Mouse (Mus musculus) hindbrain, embryonic 13.5 days (tissue): Measurements from ENCODE around the gene Mprip. TPM values are rescaled to one million over a fixed set of nuclear protein-coding genes. Genes with fewer than 3 reads are reported as not detected.
A peak's percentile ranks its signal among the peaks of the same experiment; 100 is the strongest.

Source experiments
- ATAC-seq: fragments of 200-750 bp; cut with Nextera tagmentation; 2 replicates; pipeline ENCODE4 v1.8.0; 2017; ENCODE audit warnings: moderate TSS enrichment; ENCODE audit not compliant: low FRiP score
- H3K27ac ChIP-seq: fragments of 300-500 bp; sonication (generic); 2 replicates; pipeline ENCODE4 v1.5.1; 2015; ENCODE audit warnings: inconsistent platforms, mild to moderate bottlenecking, moderate library complexity
- H3K27me3 ChIP-seq: fragments of 300-500 bp; sonication (generic); 2 replicates; pipeline ENCODE4 v1.6.1; 2015; ENCODE audit warnings: mild to moderate bottlenecking, inconsistent platforms
- H3K36me3 ChIP-seq: fragments of 300-500 bp; sonication (generic); 2 replicates; pipeline ENCODE4 v1.6.1; 2015; ENCODE audit warnings: mild to moderate bottlenecking, inconsistent platforms
- H3K4me1 ChIP-seq: fragments of 300-500 bp; sonication (generic); replicated peaks from 2 replicates; pipeline ENCODE4 v1.6.1; 2015; ENCODE audit warnings: inconsistent platforms
- H3K4me2 ChIP-seq: fragments of 300-500 bp; sonication (generic); 2 replicates; pipeline ENCODE4 v1.6.1; 2015; ENCODE audit warnings: inconsistent platforms, mild to moderate bottlenecking, moderate library complexity
- H3K4me3 ChIP-seq: fragments of 300-500 bp; sonication (generic); 2 replicates; pipeline ENCODE4 v1.5.1; 2015; ENCODE audit warnings: mild to moderate bottlenecking, inconsistent platforms
- H3K9ac ChIP-seq: fragments of 300-500 bp; sonication (generic); 2 replicates; pipeline ENCODE4 v1.6.1; 2015; ENCODE audit warnings: mild to moderate bottlenecking, inconsistent platforms
- H3K9me3 ChIP-seq: fragments of 300-500 bp; sonication (generic); 2 replicates; pipeline ENCODE4 v1.6.1; 2016; ENCODE audit warnings: inconsistent platforms
- WGBS: fragments of 180-500 bp; shearing (Covaris S2); methylation state at CpG from one replicate; pipeline ENCODE4 v1.1.7; 2015; 5-methylcytosine and 5-hydroxymethylcytosine counted together
- polyA plus RNA-seq: library from polyadenylated mRNA; unstranded; fragments of >200 nt; fragmentation: Nextera tagmentation; extraction: Ambion mirVana; gene quantifications from 2 replicates; pipeline ENCODE4 v1.2.1, GENCODE M21; 2015

Gene Mprip
- polyA plus RNA-seq, 1 experiment from 2014 or later = 37.9 TPM

- Histone ChIP-seq H3K4me1 (no peaks in the 10 kb centered on the region), H3K36me3 (peaks cover 84% of the 10 kb centered on the region), H3K9ac (no peak overlapping the region), H3K9me3 (no peaks in the 10 kb centered on the region), H3K27ac (no peak overlapping the region), H3K4me2 (no peak overlapping the region), H3K27me3 (no peaks in the 10 kb centered on the region), H3K4me3 (no peak overlapping the region)
- 86% methylated on average over 13 of the region's 13 CpGs for WGBS
- no peak for ATAC-seq
Measured at GRCm38 (mm10) chr11:59775435-59776148, 114.5 kb downstream of the Mprip start.

GRCm38 (mm10) chr11:59777259-59777658, 116.2 kb downstream of the Mprip start:
- H3K4me1 ChIP-seq = no peaks in the 10 kb centered on the region
- H3K36me3 ChIP-seq = peaks cover 68% of the 10 kb centered on the region
- no peak overlapping the region for H3K4me3 ChIP-seq
- no peaks in the 10 kb centered on the region for H3K9me3 ChIP-seq
- no peak overlapping the region for H3K9ac ChIP-seq
- H3K4me2 ChIP-seq = no peak overlapping the region
- no peak overlapping the region for H3K27ac ChIP-seq
- ATAC-seq = no peak
- WGBS = 94% methylated on average over 5 of the region's 5 CpGs
- H3K27me3 ChIP-seq = no peaks in the 10 kb centered on the region

GRCm38 (mm10) chr11:59778181-59778873, 117.2 kb downstream of the Mprip start:
- no peak for ATAC-seq
- Histone ChIP-seq H3K4me1 (no peaks in the 10 kb centered on the region), H3K27me3 (no peaks in the 10 kb centered on the region), H3K4me3 (no peak overlapping the region), H3K36me3 (peaks cover 58% of the 10 kb centered on the region), H3K9ac (no peak overlapping the region), H3K9me3 (no peaks in the 10 kb centered on the region), H3K27ac (no peak overlapping the region), H3K4me2 (no peak overlapping the region)
- WGBS = 53% methylated on average over 9 of the region's 9 CpGs

- H3K36me3 ChIP-seq = peaks cover 53% of the 10 kb centered on the region
- no peak overlapping the region for H3K4me3 ChIP-seq
- ATAC-seq = no peak
- no peaks in the 10 kb centered on the region for H3K27me3 ChIP-seq
- H3K9ac ChIP-seq = no peak overlapping the region
- H3K9me3 ChIP-seq = no peaks in the 10 kb centered on the region
- 83% methylated on average over 1 of the region's 1 CpGs for WGBS
- H3K27ac ChIP-seq = no peak overlapping the region
- no peaks in the 10 kb centered on the region for H3K4me1 ChIP-seq
- H3K4me2 ChIP-seq = no peak overlapping the region
Measured at GRCm38 (mm10) chr11:59778874-59779223, 117.7 kb downstream of the Mprip start.

GRCm38 (mm10) chr11:59779406-59779805, 118.3 kb downstream of the Mprip start:
- 93% methylated on average over 4 of the region's 4 CpGs for WGBS
- Histone ChIP-seq H3K4me2 (no peak overlapping the region), H3K9me3 (no peaks in the 10 kb centered on the region), H3K27ac (no peak overlapping the region), H3K4me3 (no peak overlapping the region), H3K27me3 (peaks cover 2% of the 10 kb centered on the region; the same call in 1 of the 2 replicates), H3K4me1 (no peaks in the 10 kb centered on the region), H3K9ac (no peak overlapping the region), H3K36me3 (peaks cover 47% of the 10 kb centered on the region)
- no peak for ATAC-seq

- ATAC-seq = no peak
- WGBS = 95% methylated on average over 4 of the region's 4 CpGs
- H3K9me3 ChIP-seq = no peaks in the 10 kb centered on the region
Measured at GRCm38 (mm10) chr11:59780241-59780640, 119.1 kb downstream of the Mprip start.

GRCm38 (mm10) chr11:59782091-59782590, 121.0 kb downstream of the Mprip start:
- no peak for ATAC-seq
- H3K4me3 ChIP-seq = no peak overlapping the region
- no peak overlapping the region for H3K4me2 ChIP-seq
- peaks cover 20% of the 10 kb centered on the region for H3K36me3 ChIP-seq
- no peak overlapping the region for H3K9ac ChIP-seq
- H3K27me3 ChIP-seq = peaks cover 20% of the 10 kb centered on the region
- no peaks in the 10 kb centered on the region for H3K9me3 ChIP-seq
- peaks cover 9% of the 10 kb centered on the region for H3K4me1 ChIP-seq
- WGBS = 72% methylated on average over 7 of the region's 7 CpGs
- no peak overlapping the region for H3K27ac ChIP-seq

More at GRCm38 (mm10) chr11:59780241-59780640, 119.1 kb downstream of the Mprip start:
- H3K4me1 ChIP-seq = no peaks in the 10 kb centered on the region
- H3K9ac ChIP-seq = no peak overlapping the region
- no peak overlapping the region for H3K4me3 ChIP-seq
- H3K27ac ChIP-seq = no peak overlapping the region
- peaks cover 39% of the 10 kb centered on the region for H3K36me3 ChIP-seq
- no peak overlapping the region for H3K4me2 ChIP-seq
- H3K27me3 ChIP-seq = peaks cover 7% of the 10 kb centered on the region

GRCm38 (mm10) chr11:59783591-59783990, 122.5 kb downstream of the Mprip start:
- Histone ChIP-seq H3K4me3 (no peak overlapping the region), H3K36me3 (peaks cover 6% of the 10 kb centered on the region), H3K4me2 (no peak overlapping the region), H3K9ac (no peak overlapping the region), H3K9me3 (no peaks in the 10 kb centered on the region), H3K27me3 (peaks cover 32% of the 10 kb centered on the region), H3K4me1 (peaks cover 15% of the 10 kb centered on the region), H3K27ac (no peak overlapping the region)
- ATAC-seq = no peak
- WGBS = 93% methylated on average over 6 of the region's 6 CpGs

GRCm38 (mm10) chr11:59786444-59787198, 125.5 kb downstream of the Mprip start:
- peak overlapping the region; percentile 72 for H3K9ac ChIP-seq
- H3K4me2 ChIP-seq = peak overlapping the region; percentile 91
- no peak overlapping the region for H3K27ac ChIP-seq
- ATAC-seq = 0 out of 2 replicates have a peak, but pooled peaks have one; percentile 29
- no peaks in the 10 kb centered on the region for H3K9me3 ChIP-seq
- peaks cover 38% of the 10 kb centered on the region for H3K27me3 ChIP-seq
- H3K4me3 ChIP-seq = peak overlapping the region; percentile 47
- peaks cover 7% of the 10 kb centered on the region for H3K36me3 ChIP-seq
- 55% methylated on average over 15 of the region's 15 CpGs for WGBS
- peaks cover 15% of the 10 kb centered on the region for H3K4me1 ChIP-seq

- Histone ChIP-seq H3K36me3 (peaks cover 14% of the 10 kb centered on the region), H3K4me2 (peak within 1 kb of the TSS; percentile 91), H3K4me3 (peak within 1 kb of the TSS; percentile 47), H3K9ac (peak within 1 kb of the TSS; percentile 72), H3K27me3 (peaks cover 38% of the 10 kb centered on the region), H3K4me1 (peaks cover 15% of the 10 kb centered on the region), H3K9me3 (no peaks in the 10 kb centered on the region), H3K27ac (no peak within 1 kb of the TSS)
- ATAC-seq = peak; percentile 80
- under 1% methylated on average over 51 of the region's 51 CpGs for WGBS
Measured at GRCm38 (mm10) chr11:59787199-59787781, 126.2 kb downstream of the Mprip start, which contains the start of gene Pld6. Gene Pld6 (minus strand): TSS chr11:59787645.

GRCm38 (mm10) chr11:59789311-59789710, 128.2 kb downstream of the Mprip start:
- peaks cover 15% of the 10 kb centered on the region for H3K4me1 ChIP-seq
- 97% methylated on average over 1 of the region's 1 CpGs for WGBS

GRCm38 (mm10) chr11:59793390-59793789, 132.3 kb downstream of the Mprip start:
- H3K36me3 ChIP-seq = peaks cover 75% of the 10 kb centered on the region
- peaks cover 8% of the 10 kb centered on the region for H3K27me3 ChIP-seq
- no peak overlapping the region for H3K9ac ChIP-seq
- WGBS = 95% methylated on average over 6 of the region's 6 CpGs
- no peaks in the 10 kb centered on the region for H3K9me3 ChIP-seq
- no peak overlapping the region for H3K4me3 ChIP-seq
- no peak for ATAC-seq
- H3K27ac ChIP-seq = no peak overlapping the region
- no peaks in the 10 kb centered on the region for H3K4me1 ChIP-seq
- no peak overlapping the region for H3K4me2 ChIP-seq

More at GRCm38 (mm10) chr11:59789311-59789710, 128.2 kb downstream of the Mprip start:
- Histone ChIP-seq H3K27me3 (peaks cover 37% of the 10 kb centered on the region), H3K27ac (no peak overlapping the region), H3K9ac (no peak overlapping the region), H3K9me3 (no peaks in the 10 kb centered on the region), H3K4me3 (no peak overlapping the region), H3K4me2 (no peak overlapping the region), H3K36me3 (peaks cover 34% of the 10 kb centered on the region)
- no peak for ATAC-seq
